Mouse (Mus musculus) midbrain, postnatal 0 days (tissue): ENCODE measurements at regions not wholly inside any gene's neighbourhood (a gene's known extent, or its start where the extent isn't known, plus 50 kb on each side); places are given as distances from the start of the nearest gene placed in this dataset.

Source experiments
- ATAC-seq: fragments of 200-750 bp; cut with Nextera tagmentation; 2 replicates; pipeline ENCODE4 v1.8.0; 2017; ENCODE audit warnings: moderate number of reproducible peaks, mild to moderate bottlenecking, moderate TSS enrichment, moderate library complexity; ENCODE audit not compliant: low FRiP score
- DNase-seq: peaks from one replicate; pipeline ENCODE4 v3.0.0-alpha.2; 2015; ENCODE audit warnings: low spot score
- H3K27ac ChIP-seq: fragments of 300-500 bp; sonication (generic); 2 replicates; pipeline ENCODE4 v1.5.1; 2014; ENCODE audit warnings: low read depth, mild to moderate bottlenecking, low read length, mixed read lengths
- H3K27me3 ChIP-seq: fragments of 300-500 bp; sonication (generic); 2 replicates; pipeline ENCODE4 v1.6.1; 2014; ENCODE audit warnings: low read length, control low read depth, mixed read lengths; ENCODE audit not compliant: insufficient read depth
- H3K36me3 ChIP-seq: fragments of 300-500 bp; sonication (generic); 2 replicates; pipeline ENCODE4 v1.6.1; 2014; ENCODE audit warnings: low read length, control low read depth, mixed read lengths; ENCODE audit not compliant: insufficient read depth
- H3K4me1 ChIP-seq: fragments of 300-500 bp; sonication (generic); 2 replicates; pipeline ENCODE4 v1.6.1; 2014; ENCODE audit warnings: mild to moderate bottlenecking, control low read depth, antibody characterized with exemption, low read length, mixed read lengths; ENCODE audit not compliant: insufficient read depth
- H3K4me2 ChIP-seq: fragments of 300-500 bp; sonication (generic); 2 replicates; pipeline ENCODE4 v1.6.1; 2014; ENCODE audit warnings: low read depth, mild to moderate bottlenecking, low read length, mixed read lengths; ENCODE audit not compliant: poor library complexity, severe bottlenecking
- H3K4me3 ChIP-seq: fragments of 300-500 bp; sonication (generic); 2 replicates; pipeline ENCODE4 v1.5.1; 2014; ENCODE audit warnings: low read depth, mild to moderate bottlenecking, low read length, moderate library complexity
- H3K9ac ChIP-seq: fragments of 300-500 bp; sonication (generic); replicated peaks from 2 replicates; pipeline ENCODE4 v1.6.1; 2014; ENCODE audit warnings: mild to moderate bottlenecking, low read length, moderate library complexity, mixed read lengths; ENCODE audit not compliant: poor library complexity, severe bottlenecking
- H3K9me3 ChIP-seq: fragments of 300-500 bp; sonication (generic); 2 replicates; pipeline ENCODE4 v1.6.1; 2016; ENCODE audit warnings: low read length, control low read depth
- CTCF ChIP-seq: IDR thresholded peaks from 2 replicates; pipeline ENCODE4 v1.5.1; 2016; ENCODE audit warnings: antibody characterized with exemption, mild to moderate bottlenecking
- WGBS: fragments of 180-500 bp; shearing (Covaris S2); extraction: QIAGEN DNeasy Blood & Tissue Kit; methylation state at CpG from one replicate; pipeline ENCODE4 v1.1.7; 2014; 5-methylcytosine and 5-hydroxymethylcytosine counted together

- ATAC-seq, result no peak
Measured at GRCm38 (mm10) chr14:47982993-47983740, 137.5 kb upstream of the Peli2 start.

GRCm38 (mm10) chr14:47986483-47986882 is 134.1 kb upstream of the Peli2 start:
- 31% methylated on average over 3 of the region's 3 CpGs for WGBS
- no peak for DNase-seq
- no peak for TF ChIP-seq CTCF

More at GRCm38 (mm10) chr14:47982993-47983740, 137.5 kb upstream of the Peli2 start:
- Histone ChIP-seq H3K4me2 (no peak overlapping the region), H3K4me1 (0 out of 2 replicates have a peak, but pooled peaks cover 4% of the 10 kb centered on the region), H3K9me3 (no peaks in the 10 kb centered on the region), H3K36me3 (no peaks in the 10 kb centered on the region), H3K9ac (no peak overlapping the region), H3K27ac (no peak overlapping the region), H3K27me3 (no peaks in the 10 kb centered on the region), H3K4me3 (no peak overlapping the region)
- TF ChIP-seq CTCF, result no peak
- DNase-seq, result no peak
- 79% methylated on average over 3 of the region's 3 CpGs for WGBS

GRCm38 (mm10) chr14:47986941-47987340 is 133.7 kb upstream of the Peli2 start:
- DNase-seq (no peak), ATAC-seq (no peak)
- no peak for TF ChIP-seq CTCF
- WGBS, result 12% methylated on average over 5 of the region's 5 CpGs
- H3K4me2 ChIP-seq, result no peak overlapping the region
- H3K9ac ChIP-seq, result no peak overlapping the region
- H3K4me3 ChIP-seq, result no peak overlapping the region
- no peaks in the 10 kb centered on the region for H3K27me3 ChIP-seq
- H3K36me3 ChIP-seq, result no peaks in the 10 kb centered on the region
- H3K27ac ChIP-seq, result no peak overlapping the region
- H3K4me1 ChIP-seq, result 0 out of 2 replicates have a peak, but pooled peaks cover 4% of the 10 kb centered on the region
- no peaks in the 10 kb centered on the region for H3K9me3 ChIP-seq

More at GRCm38 (mm10) chr14:47986483-47986882, 134.1 kb upstream of the Peli2 start:
- no peak overlapping the region for H3K9ac ChIP-seq
- ATAC-seq, result no peak
- no peaks in the 10 kb centered on the region for H3K27me3 ChIP-seq
- no peak overlapping the region for H3K4me2 ChIP-seq
- no peak overlapping the region for H3K27ac ChIP-seq
- no peaks in the 10 kb centered on the region for H3K36me3 ChIP-seq
- no peaks in the 10 kb centered on the region for H3K9me3 ChIP-seq
- no peak overlapping the region for H3K4me3 ChIP-seq
- 0 out of 2 replicates have a peak, but pooled peaks cover 4% of the 10 kb centered on the region for H3K4me1 ChIP-seq

GRCm38 (mm10) chr14:47987392-47988075 is 133.1 kb upstream of the Peli2 start:
- Histone ChIP-seq H3K4me2 (no peak overlapping the region), H3K9ac (no peak overlapping the region), H3K27ac (no peak overlapping the region), H3K9me3 (no peaks in the 10 kb centered on the region), H3K36me3 (no peaks in the 10 kb centered on the region), H3K4me1 (0 out of 2 replicates have a peak, but pooled peaks cover 4% of the 10 kb centered on the region), H3K27me3 (no peaks in the 10 kb centered on the region), H3K4me3 (no peak overlapping the region)
- DNase-seq (peak; percentile 56), ATAC-seq (no peak)
- WGBS, result 40% methylated on average over 7 of the region's 7 CpGs
- peak; percentile 59 for TF ChIP-seq CTCF

- TF ChIP-seq CTCF, result no peak
- ATAC-seq, result no peak
- 0 out of 2 replicates have a peak, but pooled peaks cover 4% of the 10 kb centered on the region for H3K4me1 ChIP-seq
- 56% methylated on average over 3 of the region's 3 CpGs for WGBS
- H3K36me3 ChIP-seq, result no peaks in the 10 kb centered on the region
- H3K27ac ChIP-seq, result no peak overlapping the region
- H3K4me3 ChIP-seq, result no peak overlapping the region
- H3K9ac ChIP-seq, result no peak overlapping the region
- H3K4me2 ChIP-seq, result no peak overlapping the region
- no peaks in the 10 kb centered on the region for H3K27me3 ChIP-seq
- H3K9me3 ChIP-seq, result no peaks in the 10 kb centered on the region
- DNase-seq, result no peak
Measured at GRCm38 (mm10) chr14:47988131-47988530, 132.5 kb upstream of the Peli2 start.

GRCm38 (mm10) chr14:47989315-47989714 is 131.3 kb upstream of the Peli2 start:
- Histone ChIP-seq H3K36me3 (no peaks in the 10 kb centered on the region), H3K4me3 (no peak overlapping the region), H3K9me3 (no peaks in the 10 kb centered on the region), H3K27me3 (no peaks in the 10 kb centered on the region), H3K4me2 (no peak overlapping the region), H3K9ac (no peak overlapping the region), H3K4me1 (0 out of 2 replicates have a peak, but pooled peaks cover 4% of the 10 kb centered on the region), H3K27ac (no peak overlapping the region)
- TF ChIP-seq CTCF, result no peak
- ATAC-seq, result 0 out of 2 replicates have a peak, but pooled peaks have one; percentile 50
- 39% methylated on average over 5 of the region's 5 CpGs for WGBS
- peak; percentile 82 for DNase-seq
